Mouse (Mus musculus) small intestine, adult 2 months (tissue): Measurements from ENCODE around the gene Tmem206.

Source experiments
- CTCF ChIP-seq: fragments of 200-500 bp; IDR thresholded peaks from 2 replicates; pipeline ENCODE4 v1.5.1; 2012; ENCODE audit warnings: low read depth, mild to moderate bottlenecking, control low read depth, inconsistent platforms, low read length, moderate library complexity, mixed read lengths; ENCODE audit not compliant: insufficient replicate concordance, insufficient read length; ENCODE audit errors: extremely low read depth
- POLR2A ChIP-seq: fragments of 200-500 bp; IDR thresholded peaks from 2 replicates; pipeline ENCODE4 v1.6.1; 2012; ENCODE audit warnings: low read depth, mild to moderate bottlenecking, control low read depth, inconsistent platforms, low read length, moderate library complexity

- TF ChIP-seq CTCF (no peak), POLR2A (no peak)
These were observed 33.4 kb upstream of the Tmem206 start for GRCm38 (mm10) chr1:191292348-191292747.
